Mouse (Mus musculus) CH12.LX (cell line): Measurements from ENCODE around the gene Uqcrc1. TPM values are rescaled to one million over a fixed set of nuclear protein-coding genes. Genes with fewer than 3 reads are reported as not detected.

Experiments used
- DNase-seq: peaks from one replicate; pipeline ENCODE4 v3.0.0-alpha.2; 2013; ENCODE audit errors: extremely low read depth
- H3K27ac ChIP-seq: 2 replicates; pipeline ENCODE4 v1.5.1; 2012; ENCODE audit warnings: low read depth, mild to moderate bottlenecking, control low read depth, moderate library complexity; ENCODE audit not compliant: insufficient read depth
- H3K27me3 ChIP-seq: replicated peaks from 2 replicates; pipeline ENCODE3; 2012; ENCODE audit warnings: inconsistent platforms
- H3K36me3 ChIP-seq, 2 experiments: replicated peaks in 1 of 2; 2 replicates each; pipeline versions ENCODE3 to v1.6.1; 2012; ENCODE audit warnings: inconsistent platforms in 1 of 2, low read length in 1 of 2, mild to moderate bottlenecking in 1 of 2, mixed read lengths in 1 of 2, moderate library complexity in 1 of 2; ENCODE audit not compliant: control insufficient read depth in 1 of 2, insufficient read depth in 1 of 2
- H3K4me1 ChIP-seq, 2 experiments: 2 replicates each; pipeline ENCODE4 v1.6.1; 2012; ENCODE audit warnings: inconsistent platforms in 1 of 2, moderate library complexity in 1 of 2; ENCODE audit not compliant: insufficient read depth in 2 of 2, control insufficient read depth in 1 of 2
- H3K4me2 ChIP-seq: 2 replicates; pipeline ENCODE4 v1.6.1; 2012; ENCODE audit warnings: low read depth, mild to moderate bottlenecking, control low read depth; ENCODE audit not compliant: poor library complexity, insufficient read depth, severe bottlenecking
- H3K4me3 ChIP-seq, 3 experiments: fragments of 150-350 bp in 1 of 3; sonication (generic) in 1 of 3; replicated peaks in 1 of 3; 2 replicates each; pipeline versions ENCODE3 to v1.5.1; 2011 to 2012; ENCODE audit warnings: low read depth in 2 of 3, low read length in 2 of 3, mild to moderate bottlenecking in 2 of 3, moderate library complexity in 2 of 3, control low read depth in 1 of 3, improper control_type of control experiment in 1 of 3, inconsistent platforms in 1 of 3, mixed read lengths in 1 of 3; ENCODE audit not compliant: poor library complexity in 1 of 3
- H3K79me2 ChIP-seq: replicated peaks from 2 replicates; pipeline ENCODE4 v1.6.1; 2012; ENCODE audit warnings: mild to moderate bottlenecking, moderate library complexity; ENCODE audit not compliant: control insufficient read depth, poor library complexity, insufficient read depth, severe bottlenecking; ENCODE audit errors: extremely low read depth
- H3K9ac ChIP-seq: 2 replicates; pipeline ENCODE4 v1.6.1; 2012; ENCODE audit warnings: low read depth, mild to moderate bottlenecking, control low read depth, moderate library complexity; ENCODE audit not compliant: insufficient read depth
- H3K9me3 ChIP-seq: replicated peaks from 2 replicates; pipeline ENCODE3; 2012; ENCODE audit warnings: low read length, inconsistent platforms, mixed read lengths
- BHLHE40 ChIP-seq: IDR thresholded peaks from 2 replicates; pipeline ENCODE4 v1.6.1; 2011; ENCODE audit warnings: mild to moderate bottlenecking, low read depth, low read length, improper control_type of control experiment
- CHD1 ChIP-seq: IDR thresholded peaks from 2 replicates; pipeline ENCODE4 v1.6.1; 2012; ENCODE audit warnings: low read depth, low read length, improper control_type of control experiment, inconsistent platforms
- CHD2 ChIP-seq: IDR thresholded peaks from 2 replicates; pipeline ENCODE4 v1.6.1; 2011; ENCODE audit warnings: low read length, improper control_type of control experiment
- CTCF ChIP-seq, 2 experiments: IDR thresholded peaks in 1 of 2; conservative IDR thresholded peaks in 1 of 2; 2 replicates each; pipeline ENCODE4 v1.5.1; 2011 to 2012; ENCODE audit warnings: low read depth in 2 of 2, low read length in 2 of 2, improper control_type of control experiment in 1 of 2, inconsistent platforms in 1 of 2, mild to moderate bottlenecking in 1 of 2, moderate library complexity in 1 of 2
- E2F4 ChIP-seq: IDR thresholded peaks from 2 replicates; pipeline ENCODE4 v1.6.1; 2011; ENCODE audit warnings: low read depth, low read length, improper control_type of control experiment; ENCODE audit not compliant: insufficient replicate concordance
- ELF1 ChIP-seq: IDR thresholded peaks from 2 replicates; pipeline ENCODE4 v1.6.1; 2014; ENCODE audit warnings: low read depth, mild to moderate bottlenecking, inconsistent platforms, low read length, improper control_type of control experiment
- EP300 ChIP-seq: IDR thresholded peaks from 2 replicates; pipeline ENCODE4 v1.6.1; 2011; ENCODE audit warnings: low read length, improper control_type of control experiment
- GABPA ChIP-seq: IDR thresholded peaks from 2 replicates; pipeline ENCODE4 v1.6.1; 2012; ENCODE audit warnings: low read depth, low read length, improper control_type of control experiment, inconsistent platforms; ENCODE audit not compliant: insufficient replicate concordance
- HCFC1 ChIP-seq: IDR thresholded peaks from 2 replicates; pipeline ENCODE4 v1.6.1; 2012; ENCODE audit warnings: low read depth, mild to moderate bottlenecking, inconsistent platforms, low read length, improper control_type of control experiment
- IRF4 ChIP-seq: IDR thresholded peaks from 2 replicates; pipeline ENCODE4 v1.6.1; 2014; ENCODE audit warnings: low read depth, mild to moderate bottlenecking, inconsistent platforms, low read length, improper control_type of control experiment
- JUND ChIP-seq: conservative IDR thresholded peaks from 2 replicates; pipeline ENCODE4 v1.6.1; 2011; ENCODE audit warnings: low read depth, low read length, improper control_type of control experiment
- MEF2A ChIP-seq: IDR thresholded peaks from 2 replicates; pipeline ENCODE4 v1.6.1; 2014; ENCODE audit warnings: low read depth, mild to moderate bottlenecking, inconsistent platforms, low read length, improper control_type of control experiment, borderline replicate concordance
- NRF1 ChIP-seq: IDR thresholded peaks from 2 replicates; pipeline ENCODE4 v1.6.1; 2014; ENCODE audit warnings: low read depth, mild to moderate bottlenecking, inconsistent platforms, low read length, improper control_type of control experiment, moderate library complexity
- PAX5 ChIP-seq: IDR thresholded peaks from 2 replicates; pipeline ENCODE4 v1.6.1; 2012; ENCODE audit warnings: low read length, inconsistent platforms, mixed read lengths
- RCOR1 ChIP-seq: conservative IDR thresholded peaks from 2 replicates; pipeline ENCODE4 v1.6.1; 2012; ENCODE audit warnings: low read depth, mild to moderate bottlenecking, inconsistent platforms, low read length, improper control_type of control experiment
- SIN3A ChIP-seq: IDR thresholded peaks from 2 replicates; pipeline ENCODE4 v1.6.1; 2012; ENCODE audit warnings: low read length, improper control_type of control experiment, inconsistent platforms
- SMC3 ChIP-seq: IDR thresholded peaks from 2 replicates; pipeline ENCODE4 v1.6.1; 2011; ENCODE audit warnings: low read depth, low read length, improper control_type of control experiment
- TCF12 ChIP-seq: IDR thresholded peaks from 2 replicates; pipeline ENCODE4 v1.6.1; 2014; ENCODE audit warnings: low read depth, mild to moderate bottlenecking, inconsistent platforms, low read length, improper control_type of control experiment
- UBTF ChIP-seq: IDR thresholded peaks from 2 replicates; pipeline ENCODE4 v1.6.1; 2012; ENCODE audit warnings: low read depth, mild to moderate bottlenecking, inconsistent platforms, low read length, improper control_type of control experiment, moderate library complexity
- USF2 ChIP-seq: conservative IDR thresholded peaks from 2 replicates; pipeline ENCODE4 v1.6.1; 2011; ENCODE audit warnings: low read depth, low read length, improper control_type of control experiment
- ZKSCAN1 ChIP-seq: IDR thresholded peaks from 2 replicates; pipeline ENCODE4 v1.6.1; 2012; ENCODE audit warnings: low read depth, inconsistent platforms, low read length, improper control_type of control experiment, borderline replicate concordance
- ZNF384 ChIP-seq: IDR thresholded peaks from 2 replicates; pipeline ENCODE4 v1.6.1; 2012; ENCODE audit warnings: low read depth, low read length, improper control_type of control experiment, inconsistent platforms
- dilution Hi-C: fragments of 300-500 bp; cut with MboI; formaldehyde crosslinking; loops from 2 replicates; pipeline ENCODE4 v1.14.3; 2020; ENCODE audit warnings: low sequenced_read_pairs; ENCODE audit not compliant: extremely low pct_unique_long_range_greater_than_20kb, extremely low pct_ligation_motif_present
- in situ Hi-C: fragments of 300-500 bp; cut with MboI; formaldehyde crosslinking; loops from 3 replicates; pipeline ENCODE4 v1.14.3; 2019; ENCODE audit warnings: low sequenced_read_pairs, low pct_ligation_motif_present, low pct_unique_long_range_greater_than_20kb, mixed read lengths
- polyA plus RNA-seq: library from polyadenylated mRNA; unstranded; fragments of >175 nt; gene quantifications from 2 replicates; pipeline ENCODE4 v1.2.1, GENCODE M21; 2012; ENCODE audit warnings: low read depth; ENCODE audit not compliant: insufficient read length
- total RNA-seq, 2 experiments: library from RNA; depleted of rRNA; stranded (reverse); fragments of 300-350 nt in 1 of 2; fragments of >200 nt in 1 of 2; gene quantifications; 2 replicates each; pipeline ENCODE4 v1.2.3; 2012 to 2014

The Uqcrc1 gene
- total and polyA plus RNA-seq, 3 experiments: 301 to 351 (median 326) TPM

DNA sequence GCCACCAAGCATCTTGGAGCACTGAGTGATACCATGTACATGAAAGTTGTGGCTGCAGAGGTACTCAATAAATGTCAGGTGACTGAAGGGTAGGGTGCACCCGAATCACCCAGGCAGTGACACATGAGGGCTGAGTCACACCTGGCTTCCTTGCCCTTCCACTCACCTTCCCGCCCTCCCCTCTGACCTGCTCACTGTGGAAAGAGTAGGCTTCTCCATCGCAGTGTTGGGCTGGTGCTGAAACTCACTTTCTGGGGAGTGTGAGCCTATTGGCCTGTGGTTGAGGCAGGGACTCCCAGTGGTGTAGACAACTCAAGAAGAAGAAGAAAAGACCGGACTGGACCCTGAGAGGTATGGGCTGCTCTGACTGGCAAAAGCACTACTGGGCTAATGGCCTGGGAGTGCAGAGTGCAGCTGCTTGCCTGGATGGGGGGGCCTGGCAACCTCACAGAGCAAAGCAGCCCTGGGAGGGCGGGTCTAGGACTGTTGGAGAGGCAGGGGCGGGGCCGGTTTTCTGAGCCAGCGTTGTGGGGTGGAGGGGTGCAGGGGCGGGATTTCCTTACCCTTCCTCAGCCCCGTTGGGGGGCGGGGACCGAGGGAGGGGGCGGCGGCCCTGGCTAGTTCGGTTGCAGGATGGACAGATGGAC is 51.4 kb downstream of the Uqcrc1 start:
- Histone ChIP-seq H3K27ac (no peak overlapping the region), H3K4me3 (no peak overlapping the region), H3K9me3 (no peaks in the 10 kb centered on the region), H3K27me3 (no peaks in the 10 kb centered on the region), H3K79me2 (no peaks in the 10 kb centered on the region), H3K9ac (no peak overlapping the region), H3K36me3 (peaks cover 0 to 8% of the 10 kb centered on the region in 2 experiments), H3K4me1 (peaks cover 12 to 44% of the 10 kb centered on the region in 2 experiments), H3K4me2 (no peak overlapping the region)
- in situ Hi-C loops: no loop called here
- dilution Hi-C loops: no loop called here
- TF ChIP-seq USF2 (no peak), E2F4 (no peak), ELF1 (no peak), GABPA (no peak), CHD2 (no peak), IRF4 (no peak), CHD1 (no peak), PAX5 (no peak), SIN3A (no peak), ZKSCAN1 (no peak), ZNF384 (no peak), NRF1 (no peak), UBTF (no peak), TCF12 (no peak), EP300 (no peak), BHLHE40 (no peak), SMC3 (no peak), MEF2A (no peak)
- no peak for DNase-seq

DNA sequence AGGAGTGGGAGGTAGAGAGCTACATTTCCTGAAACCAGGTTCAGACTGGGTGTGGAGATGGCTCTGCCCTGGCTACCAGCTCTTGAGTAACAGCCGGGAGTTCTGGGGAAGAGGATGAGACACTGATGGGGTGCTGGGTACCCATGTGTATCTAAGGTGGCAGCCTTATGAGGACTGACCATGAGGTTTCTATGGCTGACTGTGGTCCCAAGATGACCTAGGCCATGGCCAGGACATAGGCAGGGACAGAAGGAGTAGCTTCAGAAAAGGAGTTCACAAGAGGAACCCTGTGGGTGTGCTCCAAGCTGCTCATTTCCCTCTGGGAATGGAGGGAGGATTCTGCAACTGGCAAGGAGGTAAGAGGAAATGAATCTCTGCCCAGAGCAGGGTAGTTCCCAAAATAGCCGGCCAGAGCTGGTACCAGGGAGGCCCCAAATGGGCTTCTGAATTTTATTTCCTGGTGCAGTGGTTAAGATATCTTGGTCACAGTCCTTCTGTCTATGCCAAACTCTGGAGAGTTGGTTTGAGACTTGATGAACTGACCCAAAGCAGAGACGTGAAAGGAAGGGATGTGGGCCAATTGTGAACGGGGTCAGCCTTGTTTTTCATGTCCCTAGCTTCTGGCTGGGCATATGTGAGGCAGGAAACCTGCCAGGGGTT is 53.5 kb downstream of the Uqcrc1 start:
- dilution Hi-C loops (no loop called here), in situ Hi-C loops (no loop called here)
- Histone ChIP-seq H3K79me2 (no peaks in the 10 kb centered on the region), H3K4me1 (peaks cover 13 to 47% of the 10 kb centered on the region in 2 experiments), H3K4me2 (0 out of 2 replicates have a peak overlapping the region, but pooled peaks have one; percentile 99), H3K9me3 (no peaks in the 10 kb centered on the region), H3K27me3 (no peaks in the 10 kb centered on the region), H3K36me3 (no peaks in the 10 kb centered on the region), H3K9ac (0 out of 2 replicates have a peak overlapping the region, but pooled peaks have one; percentile 27), H3K4me3 (no peak overlapping the region), H3K27ac (no peak overlapping the region)
- no peak for DNase-seq
- TF ChIP-seq HCFC1 (no peak), RCOR1 (no peak), SMC3 (no peak), JUND (no peak), EP300 (no peak), GABPA (no peak), CTCF (conservative IDR thresholded peaks at IDR 0.05 in 1 of 2, IDR thresholded peaks at IDR 0.05 in 1 of 2; ENCODE audit: low read depth in 2 of 2, low read length in 2 of 2) (no peak)
